ENCODE assay signal across 12 mouse cellular contexts in the genomic region with DNA sequence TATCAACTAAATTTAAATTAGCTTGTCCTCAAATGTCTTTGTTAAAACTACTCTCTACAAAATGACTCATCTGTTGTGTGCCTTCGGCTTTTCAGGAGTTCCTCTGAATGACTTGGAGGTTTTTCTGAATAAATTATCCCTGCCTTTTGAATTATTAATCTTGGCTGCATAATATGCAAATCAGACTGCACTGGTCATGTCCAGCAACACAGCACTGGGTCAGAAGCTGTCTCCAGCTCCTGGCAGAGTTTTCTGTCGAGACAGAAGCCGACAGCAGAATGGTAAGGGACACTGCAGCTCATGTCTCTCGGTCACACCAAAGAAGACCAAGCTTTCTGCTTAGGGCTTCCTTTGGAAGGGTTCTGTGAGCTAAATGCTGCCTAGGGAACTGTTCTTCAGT. TPM values are rescaled to one million over a fixed set of nuclear protein-coding genes. Genes with fewer than 3 reads are reported as not detected.
A peak's percentile ranks its signal among the peaks of the same experiment; 100 is the strongest.
DNase-seq lines count a peak whose midpoint lies in the region; ATAC-seq and TF ChIP-seq lines count a peak whose summit lies in the region.
"Had no signal": no experiment of that assay in that cellular context is flagged by ENCODE, and none has a peak within 500 bp of the region (broad histone marks: within the 10 kb centered on the region; RNA-seq: fewer than 3 reads in every experiment).

A gene (plus strand): TSS at position 222 of the 400 bp plus-strand sequence.

- TF ChIP-seq CTCF in liver, adult 2 months (IDR thresholded peaks at IDR 0.05; ENCODE audit: low read depth, low read length), result no peak
- no peak for TF ChIP-seq CTCF in hindbrain, postnatal 0 days (IDR thresholded peaks at IDR 0.05; ENCODE audit: low read depth)
- no peak for TF ChIP-seq CTCF in midbrain, postnatal 0 days (IDR thresholded peaks at IDR 0.05)

- H3K9me3 ChIP-seq in liver, embryonic 11.5 days (ENCODE audit: control insufficient read depth, low read length), result no peaks in the 10 kb centered on the region
- no peaks in the 10 kb centered on the region for H3K9me3 ChIP-seq in hindbrain, postnatal 0 days (ENCODE audit: low read length)
- no peaks in the 10 kb centered on the region for H3K9me3 ChIP-seq in midbrain, postnatal 0 days (ENCODE audit: low read length)

- DNase-seq in adrenal gland, postnatal 10 days, result peak; percentile 45
- no peak for DNase-seq in adrenal gland, postnatal 25 days
- peak; percentile 92 for DNase-seq in liver, adult 2 months (ENCODE audit: extremely low read depth, low read depth, low spot score)
- no peak for DNase-seq in liver, embryonic 11.5 days (ENCODE audit: low spot score)
- DNase-seq in hindbrain, postnatal 0 days (ENCODE audit: low spot score), result peak; percentile 56
- peak; percentile 63 for DNase-seq in midbrain, postnatal 0 days (ENCODE audit: low spot score)
- DNase-seq in frontal cortex, postnatal 10 days (ENCODE audit: low spot score in 2 of 2), result no peak
- DNase-seq: liver had no signal

- H3K4me3 ChIP-seq in liver, adult 2 months (ENCODE audit: insufficient read depth, low read depth, low read length), result peak within 1 kb of the TSS; percentile 59
- H3K4me3 ChIP-seq in liver, embryonic 11.5 days (ENCODE audit: low read depth, low read length), result no peak within 1 kb of the TSS
- no peak within 1 kb of the TSS for H3K4me3 ChIP-seq in hindbrain, postnatal 0 days (ENCODE audit: low read length)
- H3K4me3 ChIP-seq in midbrain, postnatal 0 days (ENCODE audit: low read depth, low read length), result no peak within 1 kb of the TSS

- H3K79me2 ChIP-seq in liver, adult 2 months (ENCODE audit: control insufficient read depth, insufficient read depth, low read length), result peaks cover 3% of the 10 kb centered on the region; the same call in 1 of the 2 replicates

- H3K9ac ChIP-seq in liver, adult 2 months (ENCODE audit: low read depth, low read length), result peak within 1 kb of the TSS; percentile 60
- no peak within 1 kb of the TSS for H3K9ac ChIP-seq in liver, embryonic 11.5 days (ENCODE audit: low read depth, low read length)
- no peak within 1 kb of the TSS for H3K9ac ChIP-seq in hindbrain, postnatal 0 days (replicated peaks; ENCODE audit: low read length)
- H3K9ac ChIP-seq in midbrain, postnatal 0 days (replicated peaks; ENCODE audit: low read length, poor library complexity, severe bottlenecking), result no peak within 1 kb of the TSS

- 49% methylated on average over 4 of the region's 4 CpGs for WGBS in liver, adult 2 months
- 48% methylated on average over 4 of the region's 4 CpGs for WGBS in liver, embryonic 11.5 days
- 29% methylated on average over 4 of the region's 4 CpGs for WGBS in hindbrain, postnatal 0 days
- WGBS in midbrain, postnatal 0 days, result 29% methylated on average over 4 of the region's 4 CpGs

- no peak for ATAC-seq in liver, embryonic 11.5 days (replicated peaks; ENCODE audit: low FRiP score)
- ATAC-seq in hindbrain, postnatal 0 days, result peak; percentile 83
- peak; percentile 64; the same call in 1 of the 2 replicates for ATAC-seq in midbrain, postnatal 0 days (ENCODE audit: low FRiP score)
- ATAC-seq in CD4-positive, CD25-positive, alpha-beta regulatory T cell, adult 4 months, result no peak
- ATAC-seq: intestine, postnatal 0 days; Patski had no signal

- no peaks in the 10 kb centered on the region for H3K4me1 ChIP-seq in liver, adult 2 months (ENCODE audit: control insufficient read depth, insufficient read depth, low read length)
- H3K4me1 ChIP-seq in liver, embryonic 11.5 days (replicated peaks; ENCODE audit: control insufficient read depth, insufficient read depth, low read length), result no peaks in the 10 kb centered on the region
- H3K4me1 ChIP-seq in hindbrain, postnatal 0 days (ENCODE audit: insufficient read depth, low read length), result no peaks in the 10 kb centered on the region
- H3K4me1 ChIP-seq in midbrain, postnatal 0 days (ENCODE audit: insufficient read depth, low read length), result no peaks in the 10 kb centered on the region

- H3K27me3 ChIP-seq in liver, adult 2 months (ENCODE audit: control insufficient read depth, insufficient read depth, low read length), result no peaks in the 10 kb centered on the region
- no peaks in the 10 kb centered on the region for H3K27me3 ChIP-seq in liver, embryonic 11.5 days (replicated peaks; ENCODE audit: control insufficient read depth, insufficient read depth, low read length)
- no peaks in the 10 kb centered on the region for H3K27me3 ChIP-seq in hindbrain, postnatal 0 days (ENCODE audit: insufficient read depth, low read length)
- H3K27me3 ChIP-seq in midbrain, postnatal 0 days (ENCODE audit: insufficient read depth, low read length), result no peaks in the 10 kb centered on the region
- H3K27me3 ChIP-seq: Patski had no signal

- no peak within 1 kb of the TSS for H3K4me2 ChIP-seq in liver, embryonic 11.5 days
- H3K4me2 ChIP-seq in hindbrain, postnatal 0 days (ENCODE audit: low read depth, low read length), result no peak within 1 kb of the TSS
- H3K4me2 ChIP-seq in midbrain, postnatal 0 days (ENCODE audit: low read depth, low read length, poor library complexity, severe bottlenecking), result no peak within 1 kb of the TSS

- peak within 1 kb of the TSS; percentile 60 for H3K27ac ChIP-seq in liver, adult 2 months (replicated peaks; ENCODE audit: insufficient read depth, low read depth, low read length)
- no peak within 1 kb of the TSS for H3K27ac ChIP-seq in liver, embryonic 11.5 days (ENCODE audit: low read depth, low read length)
- no peak within 1 kb of the TSS for H3K27ac ChIP-seq in hindbrain, postnatal 0 days
- H3K27ac ChIP-seq in midbrain, postnatal 0 days (ENCODE audit: low read depth, low read length), result no peak within 1 kb of the TSS

- peaks cover 5% of the 10 kb centered on the region for H3K36me3 ChIP-seq in liver, adult 2 months (ENCODE audit: control insufficient read depth, insufficient read depth, low read length)
- H3K36me3 ChIP-seq in liver, embryonic 11.5 days (ENCODE audit: control insufficient read depth, insufficient read depth, low read length), result no peaks in the 10 kb centered on the region
- H3K36me3 ChIP-seq in hindbrain, postnatal 0 days (ENCODE audit: insufficient read depth, low read length), result no peaks in the 10 kb centered on the region
- no peaks in the 10 kb centered on the region for H3K36me3 ChIP-seq in midbrain, postnatal 0 days (ENCODE audit: insufficient read depth, low read length)

- TF ChIP-seq POLR2A in liver, adult 2 months (IDR thresholded peaks at IDR 0.05; ENCODE audit: extremely low read depth, insufficient read depth, low read length), result no peak; the same call in 1 of the 2 replicates

RNA-seq across cellular contexts. Expression of the gene that starts here (rescaled TPM):
- 1 to 10 TPM; 1.6 to 2.3 TPM for total RNA-seq in adrenal gland, postnatal 10 days (2021)
- 0.67 and 0.86 TPM in 2 replicates for total RNA-seq in adrenal gland, postnatal 25 days (2021)
- 27.3 and 45.3 TPM in 2 replicates for total RNA-seq in liver, adult 2 months (2014; rRNA removed)
- 27.1 and 28.0 TPM in 2 replicates for polyA plus RNA-seq in liver, adult 2 months (2012; rRNA removed)
- polyA plus RNA-seq in liver, embryonic 11.5 days (2014; fragmentation: Nextera tagmentation; extraction: Ambion mirVana), result not detected in 2 replicates
- not detected in 2 replicates for total RNA-seq in hindbrain, postnatal 0 days (2014; rRNA removed)
- polyA plus RNA-seq in hindbrain, postnatal 0 days (2015; fragmentation: Nextera tagmentation; extraction: Ambion mirVana), result 0.11 TPM in 2 replicates
- total RNA-seq in midbrain, postnatal 0 days (2014; rRNA removed), result not detected in 2 replicates
- polyA plus RNA-seq in midbrain, postnatal 0 days (2015; fragmentation: Nextera tagmentation; extraction: Ambion mirVana), result not detected in 2 replicates
- not detected for polyA plus RNA-seq in CD4-positive, CD25-positive, alpha-beta regulatory T cell, adult 4 months (2017; shearing (Covaris generic))
- polyA plus RNA-seq: frontal cortex, adult 2 months; Patski had no signal

Comparison
In these comparisons a context has a peak if more than half of its experiments do, and no peak if none do; other contexts are left out.
1. RNA of the gene that starts here (polyA plus RNA-seq): 27.1 to 28.0 TPM in liver, adult 2 months; not detected in CD4-positive, CD25-positive, alpha-beta regulatory T cell, adult 4 months, 0.11 TPM in hindbrain, postnatal 0 days, not detected in liver, embryonic 11.5 days and not detected in midbrain, postnatal 0 days; every median in the first group is over 10 times any median in the second.
2. DNase-seq: peak in adrenal gland, postnatal 10 days (single experiment) and liver, adult 2 months (single experiment); none in adrenal gland, postnatal 25 days (single experiment), liver, embryonic 11.5 days (single experiment) and frontal cortex, postnatal 10 days (0 of 2).
3. Peak in DNase-seq and ATAC-seq in hindbrain, postnatal 0 days; RNA of the gene not detected or under 1 TPM.
4. Peak in DNase-seq and ATAC-seq in midbrain, postnatal 0 days; RNA of the gene not detected or under 1 TPM.